ENCODE assay signal across 12 mouse cellular contexts in genomic region chr1:89413122-89413521, GRCm38 (mm10). TPM values are rescaled to one million over a fixed set of nuclear protein-coding genes. Genes with fewer than 3 reads are reported as not detected.
DNase-seq lines count a peak whose midpoint lies in the region; ATAC-seq lines count a peak whose summit lies in the region.
"Had no signal": no experiment of that assay in that cellular context is flagged by ENCODE, and none has a peak within 500 bp of the region (broad histone marks: within the 10 kb centered on the region; RNA-seq: fewer than 3 reads in every experiment).

No protein-coding gene starts in this region.

- no peak overlapping the region for H3K4me3 ChIP-seq in limb, embryonic 15.5 days
- no peak overlapping the region for H3K4me3 ChIP-seq in hindbrain, embryonic 14.5 days (replicated peaks; ENCODE audit: low read length)
- no peak overlapping the region for H3K4me3 ChIP-seq in midbrain, embryonic 14.5 days (replicated peaks; ENCODE audit: low read depth, low read length)
- H3K4me3 ChIP-seq: hindbrain, embryonic 10.5 days; liver, embryonic 15.5 days had no signal

- H3K27ac ChIP-seq in limb, embryonic 15.5 days = no peak overlapping the region
- no peak overlapping the region for H3K27ac ChIP-seq in hindbrain, embryonic 14.5 days
- no peak overlapping the region for H3K27ac ChIP-seq in midbrain, embryonic 14.5 days (replicated peaks; ENCODE audit: low read depth, low read length)
- H3K27ac ChIP-seq: hindbrain, embryonic 10.5 days; liver, embryonic 15.5 days had no signal

- no peak overlapping the region for H3K9ac ChIP-seq in limb, embryonic 15.5 days
- no peak overlapping the region for H3K9ac ChIP-seq in hindbrain, embryonic 14.5 days
- no peak overlapping the region for H3K9ac ChIP-seq in midbrain, embryonic 14.5 days (replicated peaks; ENCODE audit: low read length)
- H3K9ac ChIP-seq: liver, embryonic 15.5 days had no signal

- DNase-seq in gastrocnemius, adult 18-20 months (ENCODE audit: low spot score) = peak; percentile 20
- no peak for DNase-seq in gastrocnemius, adult 8-10 months (ENCODE audit: low spot score in 2 of 2)
- peak; percentile 7 for DNase-seq in urinary bladder, postnatal 14 days (ENCODE audit: low spot score)
- DNase-seq in urinary bladder, postnatal 10 days (ENCODE audit: low spot score) = no peak
- DNase-seq in heart, adult 11 months = no peak
- DNase-seq in hindbrain, embryonic 14.5 days (ENCODE audit: low spot score) = no peak
- DNase-seq in midbrain, embryonic 14.5 days = no peak
- DNase-seq: layer of hippocampus, adult 9-11 months had no signal

- H3K4me2 ChIP-seq in limb, embryonic 15.5 days = no peak overlapping the region
- H3K4me2 ChIP-seq in hindbrain, embryonic 14.5 days (replicated peaks) = no peak overlapping the region
- H3K4me2 ChIP-seq in midbrain, embryonic 14.5 days (ENCODE audit: low read length) = no peak overlapping the region
- H3K4me2 ChIP-seq: liver, embryonic 15.5 days had no signal

- H3K27me3 ChIP-seq in limb, embryonic 15.5 days = no peaks in the 10 kb centered on the region
- H3K27me3 ChIP-seq in hindbrain, embryonic 14.5 days (ENCODE audit: control insufficient read depth, insufficient read depth, low read length) = no peaks in the 10 kb centered on the region
- no peaks in the 10 kb centered on the region for H3K27me3 ChIP-seq in midbrain, embryonic 14.5 days (ENCODE audit: control insufficient read depth, insufficient read depth, low read length)
- H3K27me3 ChIP-seq: liver, embryonic 15.5 days; Patski had no signal

- 59% methylated on average over 2 of the region's 2 CpGs for WGBS in limb, embryonic 15.5 days
- 89% methylated on average over 2 of the region's 2 CpGs for WGBS in hindbrain, embryonic 14.5 days
- WGBS in midbrain, embryonic 14.5 days = 85% methylated on average over 2 of the region's 2 CpGs

- H3K4me1 ChIP-seq in limb, embryonic 15.5 days = peaks cover 15% of the 10 kb centered on the region
- H3K4me1 ChIP-seq in hindbrain, embryonic 14.5 days (replicated peaks; ENCODE audit: control insufficient read depth, insufficient read depth, low read length) = 0 out of 2 replicates have a peak, but pooled peaks cover 7% of the 10 kb centered on the region
- H3K4me1 ChIP-seq in midbrain, embryonic 14.5 days (ENCODE audit: control insufficient read depth, insufficient read depth, low read length) = no peaks in the 10 kb centered on the region
- H3K4me1 ChIP-seq: liver, embryonic 15.5 days had no signal

- H3K9me3 ChIP-seq in limb, embryonic 15.5 days = no peaks in the 10 kb centered on the region
- H3K9me3 ChIP-seq in hindbrain, embryonic 14.5 days (ENCODE audit: control insufficient read depth, low read length) = no peaks in the 10 kb centered on the region
- no peaks in the 10 kb centered on the region for H3K9me3 ChIP-seq in midbrain, embryonic 14.5 days (ENCODE audit: control insufficient read depth, low read length)
- H3K9me3 ChIP-seq: liver, embryonic 15.5 days had no signal

- ATAC-seq in limb, embryonic 15.5 days (ENCODE audit: insufficient number of reproducible peaks, low FRiP score, low TSS enrichment, low read depth) = peak; percentile 52; the same call in 1 of the 2 replicates
- no peak for ATAC-seq in hindbrain, embryonic 14.5 days (ENCODE audit: low FRiP score)
- no peak for ATAC-seq in midbrain, embryonic 14.5 days (ENCODE audit: low FRiP score, low TSS enrichment)
- ATAC-seq: Patski had no signal

- no peaks in the 10 kb centered on the region for H3K36me3 ChIP-seq in limb, embryonic 15.5 days
- no peaks in the 10 kb centered on the region for H3K36me3 ChIP-seq in hindbrain, embryonic 14.5 days (replicated peaks; ENCODE audit: control insufficient read depth, insufficient read depth)
- no peaks in the 10 kb centered on the region for H3K36me3 ChIP-seq in midbrain, embryonic 14.5 days (ENCODE audit: control insufficient read depth, insufficient read depth, low read length)
- H3K36me3 ChIP-seq: hindbrain, embryonic 10.5 days; liver, embryonic 15.5 days had no signal

RNA-seq across cellular contexts. Expression of gene Agap1, which starts 41.5 kb away (rescaled TPM):
- total RNA-seq in gastrocnemius, adult 18-20 months (2021) = 10 to 100 TPM; 18.9 to 20.6 TPM
- total RNA-seq in gastrocnemius, adult 8-10 months (2022) = 10 to 100 TPM; 16.7 to 21.6 (median 20.1) TPM
- polyA plus RNA-seq in limb, embryonic 15.5 days (2015; fragmentation: Nextera tagmentation; extraction: Ambion mirVana) = 7.9 and 10.7 TPM in 2 replicates
- 72.2 and 81.2 TPM in 2 replicates for polyA plus RNA-seq in hindbrain, embryonic 14.5 days (2014; fragmentation: Nextera tagmentation; extraction: Ambion mirVana)
- polyA plus RNA-seq in midbrain, embryonic 14.5 days (2014; fragmentation: Nextera tagmentation; extraction: Ambion mirVana) = 82.3 and 89.6 TPM in 2 replicates

Comparison
In these comparisons a context has a peak if more than half of its experiments do, and no peak if none do; other contexts are left out.
1. DNase-seq: peak in gastrocnemius, adult 18-20 months (single experiment) and urinary bladder, postnatal 14 days (single experiment); none in gastrocnemius, adult 8-10 months (0 of 2), urinary bladder, postnatal 10 days (single experiment), heart, adult 11 months (single experiment), hindbrain, embryonic 14.5 days (single experiment) and midbrain, embryonic 14.5 days (single experiment).